Mouse (Mus musculus): Measurements from ENCODE around the gene Ncoa1.
"Not testable (repeated sequence)": the region's sequence is repeated elsewhere in the genome, so short reads cannot be mapped to it uniquely, and the experiment has no call there.

Gene Ncoa1

GRCm38 (mm10) chr12:4278978-4279755, 197.8 kb downstream of the Ncoa1 start:
- Histone ChIP-seq H3K27me3 (ENCODE audit: control insufficient read depth, insufficient read depth, low read length, poor library complexity, severe bottlenecking) (no peaks in the 10 kb centered on the region), H3K36me3 (ENCODE audit: control insufficient read depth, insufficient read depth, low read length, poor library complexity, severe bottlenecking) (peaks cover 4% of the 10 kb centered on the region; the same call in 1 of the 2 replicates)
- peak; percentile 74 for DNase-seq (ENCODE audit: low read depth, low spot score)

GRCm38 (mm10) chr12:4271078-4271477, 205.9 kb downstream of the Ncoa1 start:
- peaks cover 13% of the 10 kb centered on the region for H3K36me3 ChIP-seq (ENCODE audit: control insufficient read depth, insufficient read depth, low read length, poor library complexity, severe bottlenecking)
- no peaks in the 10 kb centered on the region for H3K27me3 ChIP-seq (ENCODE audit: control insufficient read depth, insufficient read depth, low read length, poor library complexity, severe bottlenecking)
- no peak for DNase-seq (ENCODE audit: low read depth, low spot score)

GRCm38 (mm10) chr12:4267765-4268164, 209.2 kb downstream of the Ncoa1 start:
- no peak for DNase-seq (ENCODE audit: low read depth, low spot score)
- Histone ChIP-seq H3K27me3 (ENCODE audit: control insufficient read depth, insufficient read depth, low read length, poor library complexity, severe bottlenecking) (no peaks in the 10 kb centered on the region), H3K36me3 (ENCODE audit: control insufficient read depth, insufficient read depth, low read length, poor library complexity, severe bottlenecking) (peaks cover 12% of the 10 kb centered on the region)

- DNase-seq (ENCODE audit: low read depth, low spot score) = no peak
- no peaks in the 10 kb centered on the region for H3K27me3 ChIP-seq (ENCODE audit: control insufficient read depth, insufficient read depth, low read length, poor library complexity, severe bottlenecking)
- peaks cover 5% of the 10 kb centered on the region; the same call in 1 of the 2 replicates for H3K36me3 ChIP-seq (ENCODE audit: control insufficient read depth, insufficient read depth, low read length, poor library complexity, severe bottlenecking)
Measured at GRCm38 (mm10) chr12:4252742-4253655, 224.0 kb downstream of the Ncoa1 start.

- no peak for DNase-seq (ENCODE audit: low read depth, low spot score)
- peaks cover 14% of the 10 kb centered on the region; the same call in 1 of the 2 replicates for H3K36me3 ChIP-seq (ENCODE audit: control insufficient read depth, insufficient read depth, low read length, poor library complexity, severe bottlenecking)
- H3K27me3 ChIP-seq (ENCODE audit: control insufficient read depth, insufficient read depth, low read length, poor library complexity, severe bottlenecking) = no peaks in the 10 kb centered on the region
Measured at GRCm38 (mm10) chr12:4249786-4250185, 227.2 kb downstream of the Ncoa1 start.

- DNase-seq (ENCODE audit: low read depth, low spot score) = no peak
- Histone ChIP-seq H3K36me3 (ENCODE audit: control insufficient read depth, insufficient read depth, low read length, poor library complexity, severe bottlenecking) (peaks cover 11% of the 10 kb centered on the region; the same call in 1 of the 2 replicates), H3K27me3 (ENCODE audit: control insufficient read depth, insufficient read depth, low read length, poor library complexity, severe bottlenecking) (no peaks in the 10 kb centered on the region)
Measured at GRCm38 (mm10) chr12:4245742-4246141, 231.2 kb downstream of the Ncoa1 start.

GRCm38 (mm10) chr12:4243805-4244204, 233.2 kb downstream of the Ncoa1 start:
- Histone ChIP-seq H3K36me3 (ENCODE audit: control insufficient read depth, insufficient read depth, low read length, poor library complexity, severe bottlenecking) (peaks cover 9% of the 10 kb centered on the region; the same call in 1 of the 2 replicates), H3K27me3 (ENCODE audit: control insufficient read depth, insufficient read depth, low read length, poor library complexity, severe bottlenecking) (no peaks in the 10 kb centered on the region)
- no peak for DNase-seq (ENCODE audit: low read depth, low spot score)

GRCm38 (mm10) chr12:4240281-4240680, 236.7 kb downstream of the Ncoa1 start:
- H3K27me3 ChIP-seq (ENCODE audit: control insufficient read depth, insufficient read depth, low read length, poor library complexity, severe bottlenecking); DNase-seq (ENCODE audit: low read depth, low spot score); H3K36me3 ChIP-seq (ENCODE audit: control insufficient read depth, insufficient read depth, low read length, poor library complexity, severe bottlenecking): not testable (repeated sequence)

- Histone ChIP-seq H3K27me3 (ENCODE audit: control insufficient read depth, insufficient read depth, low read length, poor library complexity, severe bottlenecking) (no peaks in the 10 kb centered on the region), H3K36me3 (ENCODE audit: control insufficient read depth, insufficient read depth, low read length, poor library complexity, severe bottlenecking) (no peaks in the 10 kb centered on the region)
- no peak for DNase-seq (ENCODE audit: low read depth, low spot score)
Measured at GRCm38 (mm10) chr12:4237481-4237880, 239.5 kb downstream of the Ncoa1 start.

GRCm38 (mm10) chr12:4233572-4234508, 243.1 kb downstream of the Ncoa1 start, which contains the start of the genes Ptrhd1 and Cenpo:
Gene Ptrhd1, plus strand, starts transcription at chr12:4234027.
Gene Cenpo, minus strand, starts transcription at chr12:4234294.
- peak; percentile 97 for DNase-seq (ENCODE audit: low read depth, low spot score)
- no peaks in the 10 kb centered on the region for H3K36me3 ChIP-seq (ENCODE audit: control insufficient read depth, insufficient read depth, low read length, poor library complexity, severe bottlenecking)
- H3K27me3 ChIP-seq (ENCODE audit: control insufficient read depth, insufficient read depth, low read length, poor library complexity, severe bottlenecking) = no peaks in the 10 kb centered on the region

GRCm38 (mm10) chr12:4232777-4233176, 244.2 kb downstream of the Ncoa1 start:
- no peak for DNase-seq (ENCODE audit: low read depth, low spot score)

GRCm38 (mm10) chr12:4230156-4230555, 246.8 kb downstream of the Ncoa1 start:
- DNase-seq (ENCODE audit: low read depth, low spot score) = no peak
- peaks cover 3% of the 10 kb centered on the region for H3K36me3 ChIP-seq (ENCODE audit: control insufficient read depth, insufficient read depth, low read length, poor library complexity, severe bottlenecking)
- no peaks in the 10 kb centered on the region for H3K27me3 ChIP-seq (ENCODE audit: control insufficient read depth, insufficient read depth, low read length, poor library complexity, severe bottlenecking)

More at GRCm38 (mm10) chr12:4232777-4233176, 244.2 kb downstream of the Ncoa1 start:
- peaks cover 3% of the 10 kb centered on the region for H3K36me3 ChIP-seq (ENCODE audit: control insufficient read depth, insufficient read depth, low read length, poor library complexity, severe bottlenecking)
- no peaks in the 10 kb centered on the region for H3K27me3 ChIP-seq (ENCODE audit: control insufficient read depth, insufficient read depth, low read length, poor library complexity, severe bottlenecking)

- no peak for DNase-seq (ENCODE audit: low read depth, low spot score)
- Histone ChIP-seq H3K36me3 (ENCODE audit: control insufficient read depth, insufficient read depth, low read length, poor library complexity, severe bottlenecking) (peaks cover 2% of the 10 kb centered on the region), H3K27me3 (ENCODE audit: control insufficient read depth, insufficient read depth, low read length, poor library complexity, severe bottlenecking) (no peaks in the 10 kb centered on the region)
Measured at GRCm38 (mm10) chr12:4212908-4213307, 264.1 kb downstream of the Ncoa1 start.

GRCm38 (mm10) chr12:4211174-4211573, 265.8 kb downstream of the Ncoa1 start:
- DNase-seq (ENCODE audit: low read depth, low spot score) = peak; percentile 85
- H3K36me3 ChIP-seq (ENCODE audit: control insufficient read depth, insufficient read depth, low read length, poor library complexity, severe bottlenecking) = peaks cover 2% of the 10 kb centered on the region
- H3K27me3 ChIP-seq (ENCODE audit: control insufficient read depth, insufficient read depth, low read length, poor library complexity, severe bottlenecking) = no peaks in the 10 kb centered on the region
